Mouse (Mus musculus): ENCODE results near the gene Gm17387.

GRCm38 (mm10) chr7:140990622-140991021 lies 38.3 kb upstream of the Gm17387 start:
- TF ChIP-seq CTCF (IDR thresholded peaks at IDR 0.05; ENCODE audit: control insufficient read depth, insufficient read depth, insufficient replicate concordance, low read depth, low read length) = no peak
- no peak for TF ChIP-seq POLR2A (IDR thresholded peaks at IDR 0.05; ENCODE audit: control insufficient read depth, low read depth, low read length)
